Mouse (Mus musculus): Measurements from ENCODE around the gene Kri1. TPM values are rescaled to one million over a fixed set of nuclear protein-coding genes. Genes with fewer than 3 reads are reported as not detected.
A peak's percentile ranks its signal among the peaks of the same experiment; 100 is the strongest.

Kri1 gene
- total and polyA plus RNA-seq, 2 experiments, result 6.5 to 9.7 TPM

GRCm38 (mm10) chr9:21244428-21245112, 43.2 kb downstream of the Kri1 start:
- peaks cover 7% of the 10 kb centered on the region for H3K27me3 ChIP-seq (ENCODE audit: control insufficient read depth, insufficient read depth, low read length)
- no peak for DNase-seq (ENCODE audit: extremely low read depth, low read depth, low spot score)
- WGBS, result 17% methylated on average over 72 of the region's 72 CpGs
- no peaks in the 10 kb centered on the region for H3K79me2 ChIP-seq (ENCODE audit: control insufficient read depth, insufficient read depth, low read length)
- TF ChIP-seq CTCF (IDR thresholded peaks at IDR 0.05; ENCODE audit: low read depth, low read length), result no peak
- TF ChIP-seq POLR2A (IDR thresholded peaks at IDR 0.05; ENCODE audit: extremely low read depth, insufficient read depth, low read length), result no peak
- H3K4me3 ChIP-seq (ENCODE audit: insufficient read depth, low read depth, low read length), result peak overlapping the region; percentile 46; the same call in 1 of the 2 replicates
- H3K27ac ChIP-seq (replicated peaks; ENCODE audit: insufficient read depth, low read depth, low read length), result no peak overlapping the region
- H3K9ac ChIP-seq (ENCODE audit: low read depth, low read length), result peak overlapping the region; percentile 56
- no peaks in the 10 kb centered on the region for H3K36me3 ChIP-seq (ENCODE audit: control insufficient read depth, insufficient read depth, low read length)
- peaks cover 15% of the 10 kb centered on the region; the same call in 1 of the 2 replicates for H3K4me1 ChIP-seq (ENCODE audit: control insufficient read depth, insufficient read depth, low read length)

GRCm38 (mm10) chr9:21243826-21244427, 43.8 kb downstream of the Kri1 start:
- H3K27me3 ChIP-seq (ENCODE audit: control insufficient read depth, insufficient read depth, low read length), result peaks cover 7% of the 10 kb centered on the region
- H3K27ac ChIP-seq (replicated peaks; ENCODE audit: insufficient read depth, low read depth, low read length), result no peak overlapping the region
- no peaks in the 10 kb centered on the region for H3K36me3 ChIP-seq (ENCODE audit: control insufficient read depth, insufficient read depth, low read length)
- H3K79me2 ChIP-seq (ENCODE audit: control insufficient read depth, insufficient read depth, low read length), result no peaks in the 10 kb centered on the region
- H3K9ac ChIP-seq (ENCODE audit: low read depth, low read length), result no peak overlapping the region; the same call in 1 of the 2 replicates
- WGBS, result 27% methylated on average over 42 of the region's 42 CpGs
- no peak for DNase-seq (ENCODE audit: extremely low read depth, low read depth, low spot score)
- no peak for TF ChIP-seq POLR2A (IDR thresholded peaks at IDR 0.05; ENCODE audit: extremely low read depth, insufficient read depth, low read length)
- no peak for TF ChIP-seq CTCF (IDR thresholded peaks at IDR 0.05; ENCODE audit: low read depth, low read length)
- peaks cover 13% of the 10 kb centered on the region; the same call in 1 of the 2 replicates for H3K4me1 ChIP-seq (ENCODE audit: control insufficient read depth, insufficient read depth, low read length)
- H3K4me3 ChIP-seq (ENCODE audit: insufficient read depth, low read depth, low read length), result peak overlapping the region; percentile 46; the same call in 1 of the 2 replicates

DNA sequence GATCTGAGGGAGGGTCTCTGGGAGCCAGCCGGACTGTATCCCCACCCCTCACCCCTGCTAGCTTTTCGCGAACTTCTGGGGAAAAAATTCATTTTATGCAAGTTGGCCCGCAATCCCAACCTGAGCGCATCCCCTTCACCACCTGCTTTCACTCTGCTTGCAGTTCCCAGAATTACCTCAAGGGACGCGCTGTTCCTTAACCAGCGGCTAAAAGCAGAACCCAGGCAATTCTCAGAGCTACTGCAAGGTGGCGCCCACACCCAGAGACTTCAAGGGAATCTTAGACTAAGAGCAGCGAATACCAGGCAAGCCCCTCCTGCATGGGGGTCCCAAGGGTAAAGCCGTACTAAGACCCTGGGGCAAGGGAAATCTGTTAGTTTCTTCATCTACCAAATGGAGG, 46.4 kb downstream of the Kri1 start:
- Histone ChIP-seq H3K9ac (ENCODE audit: low read depth, low read length) (no peak overlapping the region), H3K27ac (replicated peaks; ENCODE audit: insufficient read depth, low read depth, low read length) (no peak overlapping the region), H3K79me2 (ENCODE audit: control insufficient read depth, insufficient read depth, low read length) (peaks cover 14% of the 10 kb centered on the region; the same call in 1 of the 2 replicates), H3K4me1 (ENCODE audit: control insufficient read depth, insufficient read depth, low read length) (peaks cover 15% of the 10 kb centered on the region), H3K36me3 (ENCODE audit: control insufficient read depth, insufficient read depth, low read length) (no peaks in the 10 kb centered on the region), H3K4me3 (ENCODE audit: insufficient read depth, low read depth, low read length) (no peak overlapping the region), H3K27me3 (ENCODE audit: control insufficient read depth, insufficient read depth, low read length) (peaks cover 7% of the 10 kb centered on the region)
- TF ChIP-seq CTCF (IDR thresholded peaks at IDR 0.05; ENCODE audit: low read depth, low read length) (peak; percentile 99), POLR2A (IDR thresholded peaks at IDR 0.05; ENCODE audit: extremely low read depth, insufficient read depth, low read length) (no peak)
- DNase-seq (ENCODE audit: extremely low read depth, low read depth, low spot score), result peak; percentile 76
- WGBS, result 10% methylated on average over 11 of the region's 11 CpGs

DNA sequence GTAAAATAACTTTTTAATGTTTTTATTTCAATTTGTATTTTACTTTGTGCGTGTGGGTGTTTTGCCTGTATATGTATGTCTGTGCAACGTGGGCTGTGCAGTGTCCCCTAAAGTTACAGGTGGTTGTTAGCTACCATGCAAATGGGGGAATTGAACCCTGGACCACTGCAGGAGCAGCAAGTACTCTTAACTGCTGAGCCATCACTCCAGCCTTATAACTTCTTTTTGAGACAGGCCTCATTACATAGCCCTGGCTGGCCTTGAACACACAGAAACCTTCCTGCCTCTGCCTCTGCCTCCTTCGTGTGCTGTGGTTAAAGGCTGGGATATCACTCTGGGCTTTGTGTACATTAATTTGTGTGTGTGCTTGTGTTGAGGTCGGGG, 48.3 kb downstream of the Kri1 start:
- Histone ChIP-seq H3K27ac (replicated peaks; ENCODE audit: insufficient read depth, low read depth, low read length) (peak overlapping the region; percentile 88; the same call in 1 of the 2 replicates), H3K36me3 (ENCODE audit: control insufficient read depth, insufficient read depth, low read length) (peaks cover 2% of the 10 kb centered on the region; the same call in 1 of the 2 replicates), H3K4me3 (ENCODE audit: insufficient read depth, low read depth, low read length) (peak overlapping the region; percentile 85), H3K27me3 (ENCODE audit: control insufficient read depth, insufficient read depth, low read length) (peaks cover 7% of the 10 kb centered on the region), H3K9ac (ENCODE audit: low read depth, low read length) (peak overlapping the region; percentile 96; the same call in 1 of the 2 replicates), H3K79me2 (ENCODE audit: control insufficient read depth, insufficient read depth, low read length) (peaks cover 14% of the 10 kb centered on the region; the same call in 1 of the 2 replicates), H3K4me1 (ENCODE audit: control insufficient read depth, insufficient read depth, low read length) (peaks cover 22% of the 10 kb centered on the region)
- no peak for TF ChIP-seq CTCF (IDR thresholded peaks at IDR 0.05; ENCODE audit: low read depth, low read length)
- no peak for TF ChIP-seq POLR2A (IDR thresholded peaks at IDR 0.05; ENCODE audit: extremely low read depth, insufficient read depth, low read length)
- WGBS, result 43% methylated on average over 4 of the region's 4 CpGs
- no peak for DNase-seq (ENCODE audit: extremely low read depth, low read depth, low spot score)

- Histone ChIP-seq H3K4me1 (ENCODE audit: control insufficient read depth, insufficient read depth, low read length) (peaks cover 18% of the 10 kb centered on the region), H3K79me2 (ENCODE audit: control insufficient read depth, insufficient read depth, low read length) (peaks cover 15% of the 10 kb centered on the region; the same call in 1 of the 2 replicates), H3K27me3 (ENCODE audit: control insufficient read depth, insufficient read depth, low read length) (peaks cover 2% of the 10 kb centered on the region), H3K4me3 (ENCODE audit: insufficient read depth, low read depth, low read length) (peak within 1 kb of the TSS; percentile 85), H3K27ac (replicated peaks; ENCODE audit: insufficient read depth, low read depth, low read length) (peak within 1 kb of the TSS; percentile 88), H3K9ac (ENCODE audit: low read depth, low read length) (peak within 1 kb of the TSS; percentile 96), H3K36me3 (ENCODE audit: control insufficient read depth, insufficient read depth, low read length) (peaks cover 2% of the 10 kb centered on the region; the same call in 1 of the 2 replicates)
- under 1% methylated on average over 75 of the region's 90 CpGs for WGBS
- DNase-seq (ENCODE audit: extremely low read depth, low read depth, low spot score), result no peak
- TF ChIP-seq CTCF (IDR thresholded peaks at IDR 0.05; ENCODE audit: low read depth, low read length) (no peak), POLR2A (IDR thresholded peaks at IDR 0.05; ENCODE audit: extremely low read depth, insufficient read depth, low read length) (peak; percentile 32; the same call in 1 of the 2 replicates)
Measured at GRCm38 (mm10) chr9:21238733-21239464, 48.9 kb downstream of the Kri1 start, which contains the start of gene Keap1. TSS of gene Keap1 (minus strand) at chr9:21239361.
